Mouse (Mus musculus): ENCODE measurements at regions not wholly inside any gene's neighbourhood (a gene's known extent, or its start where the extent isn't known, plus 50 kb on each side); places are given as distances from the start of the nearest gene placed in this dataset.

GRCm38 (mm10) chr1:35825531-35825966, 242.7 kb upstream of the Hs6st1 start:
- TF ChIP-seq CTCF (IDR thresholded peaks at IDR 0.05) (no peak), POLR2A (IDR thresholded peaks at IDR 0.05; ENCODE audit: insufficient read depth, low read depth, low read length) (no peak), EP300 (IDR thresholded peaks at IDR 0.05; ENCODE audit: insufficient read depth, low read depth, low read length) (no peak)

All from heart, adult 2 months (tissue).